Mouse (Mus musculus): ENCODE data around the gene Znrd1. TPM values are rescaled to one million over a fixed set of nuclear protein-coding genes. Genes with fewer than 3 reads are reported as not detected.

Gene Znrd1
- polyA plus RNA-seq (2017; shearing (Covaris generic)), result 99.8 TPM

GRCm38 (mm10) chr17:36957999-36958743 is at the start of gene Znrd1, which contains the start of gene Znrd1as:
Znrd1 (minus strand) TSS chr17:36958559.
Znrd1as (plus strand) TSS chr17:36958592.

GRCm38 (mm10) chr17:37000863-37001262 is 42.5 kb upstream of the Znrd1 start, which contains the start of gene Zfp57:
Zfp57 (plus strand) TSS chr17:37001163.

GRCm38 (mm10) chr17:36989437-36989836 is 31.1 kb upstream of the Znrd1 start, which contains the start of gene H2-M5:
H2-M5 (minus strand) TSS chr17:36989537.

GRCm38 (mm10) chr17:36981221-36981813 is 23.0 kb upstream of the Znrd1 start, which contains the start of gene 2410137M14Rik:
2410137M14Rik (minus strand) TSS chr17:36981237.

GRCm38 (mm10) chr17:36950981-36951947 is 7.1 kb downstream of the Znrd1 start, which contains the start of gene Ppp1r11:
Ppp1r11 (minus strand) TSS chr17:36951741.

DNA sequence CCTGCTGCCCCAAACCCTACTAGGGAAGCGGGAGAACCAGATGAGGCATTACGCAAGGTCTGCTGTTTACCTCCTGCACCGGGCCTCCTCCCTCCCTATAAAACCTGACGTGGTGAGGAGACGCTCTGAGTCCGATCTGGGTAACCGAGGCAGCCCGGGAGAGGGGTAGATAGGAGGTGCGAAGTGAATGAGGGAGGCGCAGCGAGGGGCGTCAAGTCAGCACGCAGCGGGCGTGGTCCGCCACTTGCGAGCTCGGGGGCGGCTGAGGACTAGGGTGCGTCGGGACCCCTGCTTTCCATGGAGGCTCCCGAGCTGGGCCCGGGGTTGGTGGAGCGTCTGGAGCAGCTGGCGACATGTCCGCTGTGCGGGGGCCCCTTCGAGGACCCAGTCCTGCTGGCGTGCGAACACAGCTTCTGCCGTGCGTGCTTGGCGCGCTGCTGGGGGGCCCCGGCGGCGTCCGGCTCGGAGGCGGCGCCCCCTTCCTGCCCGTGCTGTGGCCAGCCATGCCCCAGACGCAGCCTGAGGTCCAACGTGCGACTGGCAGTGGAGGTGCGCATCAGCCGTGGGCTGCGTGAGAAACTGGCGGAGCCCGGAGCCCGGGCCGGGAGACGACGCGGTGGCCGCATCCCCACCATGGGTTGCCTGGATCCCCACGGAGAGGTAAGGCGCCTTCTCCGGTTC is 15.4 kb downstream of the Znrd1 start, which contains the start of gene Rnf39:
TSS of gene Rnf39 (plus strand) at position 128 of the 681 bp plus-strand sequence.

Other genes starting within 250 kb of the Znrd1 start
- not detected for gene H2-M10.5, start 185.6 kb downstream of the Znrd1 start, polyA plus RNA-seq (2017; shearing (Covaris generic))
- not detected for gene H2-M10.6, start 146.4 kb downstream of the Znrd1 start, polyA plus RNA-seq (2017; shearing (Covaris generic))
- 141 TPM for gene Trim26, start 121.4 kb downstream of the Znrd1 start, polyA plus RNA-seq (2017; shearing (Covaris generic))
- gene Trim15, start 91.3 kb downstream of the Znrd1 start, polyA plus RNA-seq (2017; shearing (Covaris generic)), result 0.26 TPM
- gene Trim10, start 89.0 kb downstream of the Znrd1 start, polyA plus RNA-seq (2017; shearing (Covaris generic)), result not detected
- not detected for gene Trim40, start 68.4 kb downstream of the Znrd1 start, polyA plus RNA-seq (2017; shearing (Covaris generic))
- not detected for gene Trim31, start 60.4 kb downstream of the Znrd1 start, polyA plus RNA-seq (2017; shearing (Covaris generic))
- gene Rnf39, start 15.6 kb downstream of the Znrd1 start, polyA plus RNA-seq (2017; shearing (Covaris generic)), result 0.53 TPM
- 108 TPM for gene Ppp1r11, start 6.8 kb downstream of the Znrd1 start, polyA plus RNA-seq (2017; shearing (Covaris generic))
- 1.2 TPM for gene Znrd1as, start within 50 bp of the Znrd1 start, polyA plus RNA-seq (2017; shearing (Covaris generic))
- gene 2410137M14Rik, start 22.7 kb upstream of the Znrd1 start, polyA plus RNA-seq (2017; shearing (Covaris generic)), result not detected
- gene H2-M5, start 31.0 kb upstream of the Znrd1 start, polyA plus RNA-seq (2017; shearing (Covaris generic)), result not detected
- not detected for gene Zfp57, start 42.6 kb upstream of the Znrd1 start, polyA plus RNA-seq (2017; shearing (Covaris generic))
- gene Mog, start 64.8 kb upstream of the Znrd1 start, polyA plus RNA-seq (2017; shearing (Covaris generic)), result not detected
- gene Gabbr1, start 87.4 kb upstream of the Znrd1 start, polyA plus RNA-seq (2017; shearing (Covaris generic)), result 15.7 TPM
- gene Olfr90, start 129.9 kb upstream of the Znrd1 start, polyA plus RNA-seq (2017; shearing (Covaris generic)), result 0.16 TPM
- gene Olfr91, start 139.7 kb upstream of the Znrd1 start, polyA plus RNA-seq (2017; shearing (Covaris generic)), result not detected
- gene Olfr92, start 161.5 kb upstream of the Znrd1 start, polyA plus RNA-seq (2017; shearing (Covaris generic)), result not detected
- not detected for gene Olfr93, start 202.9 kb upstream of the Znrd1 start, polyA plus RNA-seq (2017; shearing (Covaris generic))
- gene Ubd, start 235.3 kb upstream of the Znrd1 start, polyA plus RNA-seq (2017; shearing (Covaris generic)), result not detected
- gene Olfr94, start 242.4 kb upstream of the Znrd1 start, polyA plus RNA-seq (2017; shearing (Covaris generic)), result not detected